ENCODE assay signal across 19 mouse cellular contexts in the genomic region with DNA sequence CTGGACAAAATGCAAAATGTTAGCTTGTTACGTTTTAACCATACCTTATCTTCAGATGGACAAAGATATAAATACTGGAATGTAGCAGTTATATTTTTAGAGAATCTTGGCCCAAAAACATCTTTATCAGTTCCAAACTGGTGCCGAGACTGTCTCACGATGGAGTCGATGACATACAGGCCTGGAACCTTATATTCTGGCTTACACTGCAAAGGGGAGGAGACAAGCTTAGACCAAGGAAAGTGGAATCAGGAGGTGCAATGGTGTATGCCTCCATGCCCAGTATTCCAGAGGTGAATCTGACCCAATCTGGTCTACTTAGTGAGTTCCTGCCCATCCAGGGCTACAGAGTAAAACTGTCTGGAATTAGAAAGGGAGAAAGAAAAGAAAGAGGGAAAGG.
"Had no signal": no experiment of that assay in that cellular context is flagged by ENCODE, and none has a peak within 500 bp of the region (broad histone marks: within the 10 kb centered on the region; RNA-seq: fewer than 3 reads in every experiment).

No protein-coding gene starts in this region.

- H3K4me2 ChIP-seq: midbrain, embryonic 12.5 days; neural tube, embryonic 13.5 days; neural tube, embryonic 15.5 days had no signal

- H3K27ac ChIP-seq: liver, embryonic 14.5 days; midbrain, embryonic 10.5 days; midbrain, embryonic 12.5 days; neural tube, embryonic 13.5 days; neural tube, embryonic 15.5 days had no signal

- H3K4me3 ChIP-seq: midbrain, embryonic 10.5 days; midbrain, embryonic 12.5 days; myocyte; neural tube, embryonic 13.5 days; neural tube, embryonic 15.5 days had no signal

- ATAC-seq: midbrain, embryonic 16.5 days had no signal

- DNase-seq: lung, adult 18-20 months; lung, postnatal 14 days; lung, postnatal 4 days; midbrain, embryonic 14.5 days; retina, postnatal 1 day; right cerebral cortex, adult 18-20 months; right cerebral cortex, postnatal 25 days; right cerebral cortex, postnatal 4 days; spleen, adult 18-20 months; thymus, adult 18-20 months; thymus, postnatal 14 days; thymus, postnatal 36 days had no signal

- H3K27me3 ChIP-seq: midbrain, embryonic 12.5 days; neural tube, embryonic 13.5 days; neural tube, embryonic 15.5 days had no signal

- H3K4me1 ChIP-seq: midbrain, embryonic 10.5 days; midbrain, embryonic 12.5 days; neural tube, embryonic 13.5 days; neural tube, embryonic 15.5 days had no signal

- H3K9ac ChIP-seq: liver, embryonic 14.5 days; midbrain, embryonic 12.5 days; neural tube, embryonic 13.5 days; neural tube, embryonic 15.5 days had no signal

- H3K9me3 ChIP-seq: midbrain, embryonic 10.5 days; midbrain, embryonic 12.5 days; neural tube, embryonic 13.5 days; neural tube, embryonic 15.5 days had no signal
